Mouse (Mus musculus): Measurements from ENCODE around the gene Klhl10.

DNA sequence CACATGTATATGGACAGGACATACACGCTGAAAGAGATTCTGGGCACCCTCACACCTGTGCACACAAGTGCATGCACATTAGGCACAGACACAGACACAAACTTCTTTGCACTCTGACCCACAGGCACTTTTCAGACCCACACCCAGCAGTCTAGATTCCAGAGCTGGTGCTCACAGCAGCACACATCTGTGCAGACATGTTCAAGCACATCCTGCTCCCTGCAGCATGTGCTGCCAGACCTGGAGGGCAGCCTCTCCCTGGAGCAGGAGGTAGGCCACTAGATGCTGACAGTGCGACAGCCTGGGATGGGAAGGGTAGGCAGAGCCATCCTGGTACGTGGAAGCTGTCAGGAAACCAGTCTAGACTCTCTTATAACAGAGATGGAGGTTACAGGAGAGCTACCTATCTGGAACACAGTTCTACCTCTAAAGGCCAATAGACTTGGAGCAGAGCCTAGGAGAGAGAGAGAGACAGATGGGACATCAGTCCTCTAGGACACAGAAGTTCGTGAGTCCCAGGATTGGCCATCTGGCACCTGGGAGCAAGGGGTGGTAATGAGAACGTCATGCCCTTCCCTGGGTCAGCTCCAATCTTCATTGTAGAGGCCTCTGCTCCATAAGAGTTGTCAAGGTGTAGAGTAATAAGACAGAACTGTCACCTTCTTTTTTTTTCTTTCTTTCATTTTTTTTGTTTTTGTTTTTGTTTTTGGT lies 34.6 kb upstream of the Klhl10 start:
- TF ChIP-seq USF1 (IDR thresholded peaks at IDR 0.05; ENCODE audit: low read depth) (no peak), MYOD1 (IDR thresholded peaks at IDR 0.05; ENCODE audit: control insufficient read depth in 1 of 3, insufficient read length in 2 of 3, low read depth in 2 of 3) (no peak), POLR2A (IDR thresholded peaks at IDR 0.05; ENCODE audit: insufficient read length, low read depth) (no peak), TCF12 (IDR thresholded peaks at IDR 0.05; ENCODE audit: insufficient read depth, poor library complexity, severe bottlenecking) (no peak), MAX (IDR thresholded peaks at IDR 0.05; ENCODE audit: low read depth) (no peak)
